Mouse (Mus musculus) left cerebral cortex, adult 8-10 months (tissue): Measurements from ENCODE around the gene Gm21964. TPM values are rescaled to one million over a fixed set of nuclear protein-coding genes. Genes with fewer than 3 reads are reported as not detected.

Experiments used
- DNase-seq, 2 experiments: peaks; one replicate each; pipeline ENCODE4 v3.0.0; 2022; ENCODE audit warnings: low spot score in 2 of 2
- total RNA-seq, 4 experiments: library from RNA; stranded (reverse); gene quantifications; 2 replicates each; pipeline ENCODE4 v1.2.4; 2022

The Gm21964 gene
- not detected for total RNA-seq

DNA sequence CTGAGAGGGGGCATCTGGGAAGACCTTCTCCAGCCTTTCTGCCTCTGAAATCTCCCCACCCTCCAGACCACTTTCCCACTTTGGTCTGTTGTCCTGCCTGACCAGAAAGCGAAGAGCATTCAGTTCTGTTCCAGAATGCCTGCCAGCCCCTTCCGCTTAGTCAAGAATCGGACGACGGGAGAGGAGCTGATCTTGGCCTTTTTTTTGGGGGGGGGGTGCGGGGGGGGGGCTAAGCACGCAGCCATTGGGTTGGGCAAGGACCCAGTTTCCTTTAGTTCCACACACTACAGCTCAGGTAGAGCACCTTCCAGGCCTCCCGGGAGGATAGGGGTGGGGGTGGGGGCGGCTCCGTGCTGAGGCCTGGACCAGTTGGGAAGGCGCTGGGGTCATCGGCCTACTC lies at the start of gene Gm21964:
TSS of gene Gm21964 (plus strand) at position 301 of the 400 bp plus-strand sequence.
- no peak for DNase-seq

DNA sequence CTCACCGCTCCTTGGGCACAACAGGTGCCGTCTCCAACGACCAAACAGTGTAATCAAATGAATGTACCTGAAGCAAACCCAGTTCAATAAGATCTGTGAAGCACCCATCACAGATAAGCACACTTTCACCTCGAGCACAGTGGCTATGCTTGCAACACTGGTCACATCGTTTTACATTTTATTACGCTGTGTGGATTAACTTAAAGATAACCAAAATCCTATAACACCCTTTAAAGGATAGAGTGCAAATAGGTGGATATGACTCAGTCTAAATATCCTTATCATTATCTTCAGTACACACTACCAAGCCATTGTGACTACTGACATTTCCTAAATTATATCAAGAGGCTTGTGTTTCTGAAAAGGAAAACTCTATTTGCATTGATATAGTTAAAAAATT lies 49.8 kb upstream of the Gm21964 start:
- DNase-seq: no peak

DNA sequence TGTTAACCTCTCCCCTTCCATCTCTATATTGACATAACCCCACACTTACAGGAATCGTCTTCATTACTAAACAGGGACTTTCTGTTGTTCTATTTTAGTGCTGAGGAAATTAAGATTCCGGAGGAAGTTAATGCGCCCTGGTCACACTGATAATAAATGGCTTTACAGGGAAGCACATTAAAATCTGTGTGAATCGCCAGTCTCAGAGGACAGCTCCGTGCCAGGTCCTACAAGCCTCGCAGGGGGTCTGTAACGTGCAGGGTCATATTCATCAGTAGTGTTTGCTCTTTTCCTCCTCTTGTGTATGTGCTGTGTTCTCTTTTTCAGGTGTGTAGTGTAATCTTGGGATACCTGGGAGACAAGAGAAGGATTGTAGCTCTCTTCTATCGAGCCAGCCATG lies 42.8 kb upstream of the Gm21964 start:
- no peak for DNase-seq

GRCm38 (mm10) chr8:110064161-110064560 lies 36.8 kb upstream of the Gm21964 start:
- no peak for DNase-seq

- DNase-seq: no peak
Observed at GRCm38 (mm10) chr8:110064606-110065365, 36.2 kb upstream of the Gm21964 start.

GRCm38 (mm10) chr8:110065676-110066075 lies 35.3 kb upstream of the Gm21964 start:
- no peak for DNase-seq

- DNase-seq: no peak
Observed at GRCm38 (mm10) chr8:110069706-110070105, 31.3 kb upstream of the Gm21964 start.

GRCm38 (mm10) chr8:110071600-110071999 lies 29.4 kb upstream of the Gm21964 start:
- peak; percentile 24 to 46 for DNase-seq

DNA sequence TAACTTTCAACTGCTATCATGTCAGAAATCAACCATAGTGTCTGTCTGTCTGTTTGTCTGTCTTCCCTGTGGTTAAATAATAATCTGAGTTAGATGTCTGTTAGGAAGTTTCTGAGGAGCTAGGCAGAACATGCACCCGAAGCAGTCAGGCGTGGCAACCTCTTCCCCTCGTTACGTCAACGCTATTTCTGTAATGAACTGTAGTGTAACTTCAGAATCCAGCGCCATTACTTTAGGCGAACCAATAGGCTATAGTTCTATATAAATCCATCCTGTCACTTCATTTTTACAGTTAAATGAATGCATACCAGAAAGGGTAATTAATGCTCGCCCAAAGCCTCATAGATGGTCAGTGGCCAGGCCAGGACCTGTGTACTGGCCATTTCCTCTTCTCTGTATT lies 26.5 kb upstream of the Gm21964 start:
- no peak for DNase-seq

- peak; percentile 57 to 64 for DNase-seq
Observed at GRCm38 (mm10) chr8:110079282-110080221, 21.5 kb upstream of the Gm21964 start, which contains the start of gene Zfp612. Gene Zfp612, plus strand, starts transcription at chr8:110079746.

GRCm38 (mm10) chr8:110082416-110083105 lies 18.4 kb upstream of the Gm21964 start:
- DNase-seq: no peak

DNA sequence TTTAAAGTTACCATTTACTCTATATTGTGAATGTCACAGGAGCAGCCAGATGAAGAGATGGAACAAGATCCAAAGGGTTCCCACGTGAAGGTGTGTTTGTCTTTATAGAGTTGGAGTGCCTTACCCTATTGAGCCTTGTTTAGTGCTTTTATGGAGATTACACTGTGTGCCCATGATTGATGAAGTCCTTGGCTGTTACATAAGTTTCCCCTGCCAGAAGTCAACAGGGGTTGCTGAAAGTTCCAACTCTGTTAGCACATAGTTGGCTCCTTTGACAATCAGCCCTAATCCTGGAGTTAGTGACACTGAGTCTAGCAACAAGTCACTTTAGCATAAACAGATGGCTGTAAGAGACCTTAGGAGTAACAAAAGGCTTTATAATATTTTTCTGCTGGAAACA lies 9.1 kb upstream of the Gm21964 start:
- DNase-seq: no peak

DNA sequence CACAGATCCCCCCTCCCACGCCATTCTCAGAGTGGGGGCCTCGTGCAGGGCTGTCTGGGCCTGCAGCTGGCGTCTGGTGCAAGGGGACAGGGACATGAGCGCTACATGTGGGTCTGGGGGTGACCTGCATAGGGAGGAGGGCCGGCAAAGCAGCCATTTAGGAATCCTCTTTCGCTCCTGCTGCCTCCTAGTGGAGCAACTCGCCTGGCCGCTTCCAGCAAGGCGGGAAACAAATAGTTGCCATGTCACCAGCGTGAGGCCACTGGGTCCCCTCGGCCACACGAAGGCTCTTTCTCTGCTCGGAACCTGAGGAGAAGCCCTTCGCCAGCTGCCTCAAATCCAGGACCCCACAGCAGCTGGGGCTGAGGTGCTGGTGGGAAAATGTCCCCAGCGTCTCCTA lies 669 bp downstream of the Gm21964 start:
- DNase-seq: no peak

DNA sequence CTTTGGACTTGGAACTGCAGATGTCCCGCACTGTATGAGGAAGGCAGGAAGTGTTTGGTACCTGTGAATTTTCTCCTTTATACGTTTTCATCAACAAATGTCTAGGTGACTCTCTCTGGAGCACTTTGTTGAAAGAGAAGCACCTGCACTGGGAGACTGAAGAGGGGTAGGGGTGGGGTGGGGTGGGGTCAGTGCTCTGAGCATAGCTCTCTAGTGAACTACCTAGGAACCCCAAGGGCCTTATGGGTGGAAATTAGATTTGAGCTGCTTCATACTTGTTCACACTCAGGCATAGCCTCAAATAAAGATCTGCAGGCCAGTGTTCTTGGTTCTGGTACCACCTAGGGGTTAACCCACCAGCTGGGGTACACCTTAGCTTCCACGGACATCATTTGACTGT lies 1.6 kb downstream of the Gm21964 start, which contains the start of gene Gm17720:
TSS of gene Gm17720 (minus strand) at position 101 of the 400 bp plus-strand sequence.
- DNase-seq: no peak

GRCm38 (mm10) chr8:110119715-110120114 lies 18.7 kb downstream of the Gm21964 start:
- DNase-seq: no peak

- peak; percentile 48 to 68 for DNase-seq
Observed at GRCm38 (mm10) chr8:110130537-110130936, 29.5 kb downstream of the Gm21964 start.

- no peak for DNase-seq
Observed at GRCm38 (mm10) chr8:110134236-110134635, 33.2 kb downstream of the Gm21964 start.

- no peak for DNase-seq
Observed at GRCm38 (mm10) chr8:110135515-110135914, 34.5 kb downstream of the Gm21964 start.

- no peak for DNase-seq
Observed at GRCm38 (mm10) chr8:110140156-110140555, 39.1 kb downstream of the Gm21964 start.

DNA sequence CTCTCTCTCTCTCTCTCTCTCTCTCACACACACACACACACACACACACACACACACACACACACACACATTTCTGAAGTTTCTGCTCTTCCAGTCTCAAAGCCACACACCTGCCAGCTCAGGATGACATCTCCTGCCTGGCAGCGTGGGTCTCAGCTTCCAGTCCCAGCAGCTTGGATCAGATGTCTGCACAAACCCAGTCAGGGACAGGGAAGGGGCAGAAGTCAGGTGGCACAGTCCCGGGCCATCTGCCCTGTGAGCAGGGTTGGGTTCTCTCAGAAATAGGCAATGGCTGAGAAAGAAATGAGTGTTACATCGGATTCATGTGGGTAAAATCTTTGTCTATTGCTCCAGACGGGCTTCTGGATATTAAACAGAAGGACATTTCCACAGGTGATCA lies 39.8 kb downstream of the Gm21964 start:
- DNase-seq: no peak

GRCm38 (mm10) chr8:110145538-110145937 lies 44.5 kb downstream of the Gm21964 start:
- peak in 1 of 2 experiments; percentile 6 for DNase-seq

DNA sequence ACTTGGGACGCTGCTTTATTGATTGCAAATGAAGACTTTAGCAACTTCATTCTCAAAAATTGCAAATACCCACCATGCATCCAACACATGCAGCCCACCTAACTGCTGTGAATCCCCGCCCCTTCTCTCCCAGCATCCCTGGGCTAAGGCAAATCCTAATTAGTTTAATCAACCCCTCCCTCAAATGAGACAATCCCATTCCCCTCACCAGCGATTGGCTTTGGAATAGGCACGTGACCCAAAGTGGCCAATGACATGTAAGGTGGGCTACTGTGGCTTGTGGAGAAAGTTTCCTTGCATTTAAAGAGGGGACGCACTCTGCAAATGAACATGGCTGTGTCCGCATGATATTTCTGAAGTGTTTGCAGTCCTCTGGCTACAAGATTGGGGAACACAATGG lies 51.9 kb downstream of the Gm21964 start:
- no peak for DNase-seq
